Mouse (Mus musculus) myocyte (in vitro differentiated cells): ENCODE data around the gene Pla2g4b.

Experiments
- CEBPB ChIP-seq: IDR thresholded peaks from 2 replicates; pipeline ENCODE4 v1.6.1; 2011; ENCODE audit warnings: mild to moderate bottlenecking, moderate library complexity; ENCODE audit not compliant: poor library complexity, insufficient read depth, severe bottlenecking
- E2F4 ChIP-seq: IDR thresholded peaks from one replicate; pipeline ENCODE4 v1.6.1; 2011; ENCODE audit warnings: mild to moderate bottlenecking, control low read depth, moderate library complexity; ENCODE audit not compliant: insufficient read depth
- MAX ChIP-seq: IDR thresholded peaks from one replicate; pipeline ENCODE4 v1.6.1; 2011; ENCODE audit warnings: low read depth, mild to moderate bottlenecking, control low read depth
- MYOG ChIP-seq, 3 experiments: IDR thresholded peaks; one replicate each; pipeline ENCODE4 v1.6.1; 2011; ENCODE audit warnings: control low read depth in 2 of 3, low read depth in 2 of 3, mild to moderate bottlenecking in 2 of 3; ENCODE audit not compliant: insufficient read length in 2 of 3, control insufficient read depth in 1 of 3, insufficient read depth in 1 of 3
- POLR2A ChIP-seq: IDR thresholded peaks from one replicate; pipeline ENCODE4 v1.6.1; 2011; ENCODE audit warnings: low read depth, mild to moderate bottlenecking, control low read depth, moderate library complexity; ENCODE audit not compliant: insufficient read length
- POLR2AphosphoS2 ChIP-seq: IDR thresholded peaks from one replicate; pipeline ENCODE4 v1.6.1; 2011; ENCODE audit warnings: low read depth, control low read depth; ENCODE audit not compliant: insufficient read length
- TCF12 ChIP-seq: IDR thresholded peaks from one replicate; pipeline ENCODE4 v1.6.1; 2011; ENCODE audit warnings: mild to moderate bottlenecking, control low read depth; ENCODE audit not compliant: poor library complexity, insufficient read depth, severe bottlenecking

- TF ChIP-seq POLR2A (no peak), TCF12 (no peak), MAX (no peak), CEBPB (no peak), MYOG (IDR thresholded peaks at IDR 0.05; ENCODE audit: control insufficient read depth in 1 of 3, insufficient read depth in 1 of 3, insufficient read length in 2 of 3, low read depth in 2 of 3) (no peak), E2F4 (no peak), POLR2AphosphoS2 (no peak)
These were observed 2.8 kb upstream of the Pla2g4b start for GRCm38 (mm10) chr2:120030380-120030779.
